Mouse (Mus musculus): ENCODE results near the gene Nin. TPM values are rescaled to one million over a fixed set of nuclear protein-coding genes. Genes with fewer than 3 reads are reported as not detected.

Nin gene
- total RNA-seq, 2 experiments from 2014 or later, result 54.0 to 66.9 TPM

GRCm38 (mm10) chr12:70084198-70084597 is 29.3 kb downstream of the Nin start:
- no peak for DNase-seq (ENCODE audit: low spot score in 2 of 2)

GRCm38 (mm10) chr12:70083737-70084136 is 29.8 kb downstream of the Nin start:
- DNase-seq (ENCODE audit: low spot score in 2 of 2), result no peak

GRCm38 (mm10) chr12:70082935-70083532 is 30.5 kb downstream of the Nin start:
- no peak for DNase-seq (ENCODE audit: low spot score in 2 of 2)

GRCm38 (mm10) chr12:70082485-70082884 is 31.0 kb downstream of the Nin start:
- DNase-seq (ENCODE audit: low spot score in 2 of 2), result no peak

GRCm38 (mm10) chr12:70078471-70079025 is 35.0 kb downstream of the Nin start:
- DNase-seq (ENCODE audit: low spot score in 2 of 2), result no peak

GRCm38 (mm10) chr12:70076493-70076892 is 37.0 kb downstream of the Nin start:
- DNase-seq (ENCODE audit: low spot score in 2 of 2), result peak; percentile 30 to 37

GRCm38 (mm10) chr12:70075001-70075400 is 38.5 kb downstream of the Nin start:
- DNase-seq (ENCODE audit: low spot score in 2 of 2), result no peak

- no peak for DNase-seq (ENCODE audit: low spot score in 2 of 2)
These were observed 42.6 kb downstream of the Nin start for GRCm38 (mm10) chr12:70070888-70071287.

- DNase-seq (ENCODE audit: low spot score in 2 of 2), result no peak
These were observed 43.2 kb downstream of the Nin start for GRCm38 (mm10) chr12:70070306-70070705.

GRCm38 (mm10) chr12:70068647-70069257 is 44.8 kb downstream of the Nin start:
- DNase-seq (ENCODE audit: low spot score in 2 of 2), result no peak

- peak; percentile 69 to 70 for DNase-seq (ENCODE audit: low spot score in 2 of 2)
These were observed 45.7 kb downstream of the Nin start for GRCm38 (mm10) chr12:70067849-70068248.

- peak; percentile 64 to 69 for DNase-seq (ENCODE audit: low spot score in 2 of 2)
These were observed 51.4 kb downstream of the Nin start for GRCm38 (mm10) chr12:70062114-70062513.

- no peak for DNase-seq (ENCODE audit: low spot score in 2 of 2)
These were observed 54.3 kb downstream of the Nin start for GRCm38 (mm10) chr12:70058956-70059851.

GRCm38 (mm10) chr12:70050699-70051098 is 62.8 kb downstream of the Nin start:
- no peak for DNase-seq (ENCODE audit: low spot score in 2 of 2)

GRCm38 (mm10) chr12:70048741-70049140 is 64.8 kb downstream of the Nin start:
- DNase-seq (ENCODE audit: low spot score in 2 of 2), result no peak

GRCm38 (mm10) chr12:70047281-70047680 is 66.2 kb downstream of the Nin start:
- DNase-seq (ENCODE audit: low spot score in 2 of 2), result no peak

- DNase-seq (ENCODE audit: low spot score in 2 of 2), result no peak
These were observed 69.2 kb downstream of the Nin start for GRCm38 (mm10) chr12:70044353-70044752.

GRCm38 (mm10) chr12:70043421-70043820 is 70.1 kb downstream of the Nin start:
- DNase-seq (ENCODE audit: low spot score in 2 of 2), result peak; percentile 65 to 80

GRCm38 (mm10) chr12:70040981-70041380 is 72.5 kb downstream of the Nin start:
- DNase-seq (ENCODE audit: low spot score in 2 of 2), result no peak

GRCm38 (mm10) chr12:70036722-70037305 is 76.7 kb downstream of the Nin start:
- DNase-seq (ENCODE audit: low spot score in 2 of 2), result no peak

GRCm38 (mm10) chr12:70026233-70026632 is 87.3 kb downstream of the Nin start:
- no peak for DNase-seq (ENCODE audit: low spot score in 2 of 2)

All from left cerebral cortex, adult 18-20 months (tissue).